Comparison of ENCODE assay signal across 23 mouse cellular contexts in genomic region chr4:155005278-155005677, GRCm38 (mm10). TPM values are rescaled to one million over a fixed set of nuclear protein-coding genes. Genes with fewer than 3 reads are reported as not detected.
"Had no signal": no experiment of that assay in that cellular context is flagged by ENCODE, and none has a peak within 500 bp of the region (broad histone marks: within the 10 kb centered on the region; RNA-seq: fewer than 3 reads in every experiment).

No protein-coding gene starts in this region.

- H3K36me3 ChIP-seq: intestine, embryonic 15.5 days; kidney, embryonic 15.5 days; limb, embryonic 12.5 days; limb, embryonic 15.5 days; midbrain, embryonic 13.5 days; neural tube, embryonic 12.5 days had no signal

- H3K9me3 ChIP-seq: intestine, embryonic 15.5 days; kidney, embryonic 15.5 days; limb, embryonic 12.5 days; limb, embryonic 15.5 days; midbrain, embryonic 13.5 days; neural tube, embryonic 12.5 days had no signal

- H3K27ac ChIP-seq: intestine, embryonic 15.5 days; kidney, embryonic 15.5 days; layer of hippocampus, adult 2 months; limb, embryonic 12.5 days; limb, embryonic 15.5 days; liver, embryonic 14.5 days; macrophage; midbrain, embryonic 13.5 days; neural tube, embryonic 12.5 days had no signal

- H3K4me3 ChIP-seq: intestine, embryonic 15.5 days; kidney, embryonic 15.5 days; layer of hippocampus, adult 2 months; limb, embryonic 12.5 days; limb, embryonic 15.5 days; midbrain, embryonic 13.5 days; neural tube, embryonic 12.5 days had no signal

- DNase-seq: kidney, adult 11 months; kidney, adult 8-10 months; kidney, postnatal 25 days; left cerebral cortex, postnatal 4 days; liver, postnatal 0 days; lung, embryonic 14.5 days; right cerebral cortex, postnatal 25 days; spleen, adult 18-20 months; thymus, postnatal 25 days had no signal

- H3K4me1 ChIP-seq: intestine, embryonic 15.5 days; limb, embryonic 15.5 days; midbrain, embryonic 13.5 days; neural tube, embryonic 12.5 days had no signal

- ATAC-seq: intestine, embryonic 15.5 days; liver, postnatal 0 days; lung, postnatal 0 days; midbrain, embryonic 13.5 days; midbrain, embryonic 16.5 days had no signal

- H3K27me3 ChIP-seq: intestine, embryonic 15.5 days; kidney, embryonic 15.5 days; limb, embryonic 12.5 days; limb, embryonic 15.5 days; midbrain, embryonic 13.5 days had no signal

- H3K4me2 ChIP-seq: intestine, embryonic 15.5 days; kidney, embryonic 15.5 days; limb, embryonic 12.5 days; limb, embryonic 15.5 days; liver, embryonic 11.5 days; lung, embryonic 14.5 days; midbrain, embryonic 13.5 days; neural tube, embryonic 12.5 days had no signal

- H3K9ac ChIP-seq: intestine, embryonic 15.5 days; kidney, embryonic 15.5 days; limb, embryonic 12.5 days; limb, embryonic 15.5 days; liver, embryonic 14.5 days; liver, postnatal 0 days; lung, embryonic 14.5 days; midbrain, embryonic 13.5 days; neural tube, embryonic 12.5 days had no signal

RNA-seq across cellular contexts. Expression of gene Hes5, which starts 44.6 kb away (rescaled TPM):
- polyA plus RNA-seq: macrophage had no signal

RNA-seq across cellular contexts. Expression of gene Plch2, which starts 51.3 kb away (rescaled TPM):
- total RNA-seq: megakaryocyte, adult 5-6 weeks; neutrophil, adult 5-6 weeks had no signal
- polyA plus RNA-seq: liver, postnatal 0 days; macrophage had no signal
